Mouse (Mus musculus) MEL-GATA-1-ER (cell line): Measurements from ENCODE around the gene Mylpf.

ENCODE experiments used
- DNase-seq: peaks from one replicate; pipeline ENCODE4 v3.0.0-alpha.2; 2012; ENCODE audit warnings: low read depth; ENCODE audit errors: extremely low read depth

Gene Mylpf

GRCm38 (mm10) chr7:127259186-127259905 lies 50.7 kb downstream of the Mylpf start:
- DNase-seq, result no peak

GRCm38 (mm10) chr7:127260309-127261111 lies 51.8 kb downstream of the Mylpf start, which contains the start of gene Dctpp1:
Dctpp1 (minus strand) TSS chr7:127260709.
- DNase-seq, result peak; percentile 99

GRCm38 (mm10) chr7:127262218-127262961 lies 53.7 kb downstream of the Mylpf start:
- DNase-seq, result no peak

DNA sequence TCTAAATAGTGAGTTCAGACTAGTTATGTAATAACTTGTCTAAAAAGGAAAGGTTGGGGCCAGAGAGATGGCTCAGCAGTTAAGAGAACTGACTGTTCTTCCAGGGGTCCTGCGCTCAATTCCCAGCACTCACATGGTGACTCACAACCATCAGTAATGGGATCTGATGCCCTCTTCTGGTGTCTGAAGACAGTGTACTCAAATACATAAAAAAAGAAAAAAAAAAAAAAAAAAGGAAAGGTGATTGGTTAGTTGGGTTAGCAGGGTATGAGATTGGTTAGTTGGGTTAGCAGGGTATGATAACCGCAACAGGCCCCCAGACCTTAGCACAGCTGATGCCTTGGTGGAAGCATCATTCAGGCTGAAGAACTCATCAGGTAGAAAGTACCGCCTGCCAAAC lies 54.8 kb downstream of the Mylpf start:
- no peak for DNase-seq
